Mouse (Mus musculus): Measurements from ENCODE around the gene Ptp4a2.
"Not testable (repeated sequence)": the region's sequence is repeated elsewhere in the genome, so short reads cannot be mapped to it uniquely, and the experiment has no call there.

Gene Ptp4a2

GRCm38 (mm10) chr4:129853053-129853452 lies 42.0 kb downstream of the Ptp4a2 start:
- DNase-seq (ENCODE audit: low spot score), result no peak

- DNase-seq (ENCODE audit: low spot score), result no peak
Observed at GRCm38 (mm10) chr4:129853996-129854395, 43.0 kb downstream of the Ptp4a2 start.

- DNase-seq (ENCODE audit: low spot score), result no peak
Observed at GRCm38 (mm10) chr4:129854615-129855014, 43.6 kb downstream of the Ptp4a2 start.

- peak; percentile 55 for DNase-seq (ENCODE audit: low spot score)
Observed at GRCm38 (mm10) chr4:129855051-129855970, 44.3 kb downstream of the Ptp4a2 start.

GRCm38 (mm10) chr4:129860456-129860855 lies 49.4 kb downstream of the Ptp4a2 start:
- DNase-seq (ENCODE audit: low spot score), result no peak

- DNase-seq (ENCODE audit: low spot score), result no peak
Observed at GRCm38 (mm10) chr4:129861400-129861799, 50.4 kb downstream of the Ptp4a2 start.

GRCm38 (mm10) chr4:129862357-129862756 lies 51.3 kb downstream of the Ptp4a2 start:
- no peak for DNase-seq (ENCODE audit: low spot score)

GRCm38 (mm10) chr4:129866171-129866570 lies 55.2 kb downstream of the Ptp4a2 start:
- DNase-seq (ENCODE audit: low spot score), result not testable (repeated sequence)

DNA sequence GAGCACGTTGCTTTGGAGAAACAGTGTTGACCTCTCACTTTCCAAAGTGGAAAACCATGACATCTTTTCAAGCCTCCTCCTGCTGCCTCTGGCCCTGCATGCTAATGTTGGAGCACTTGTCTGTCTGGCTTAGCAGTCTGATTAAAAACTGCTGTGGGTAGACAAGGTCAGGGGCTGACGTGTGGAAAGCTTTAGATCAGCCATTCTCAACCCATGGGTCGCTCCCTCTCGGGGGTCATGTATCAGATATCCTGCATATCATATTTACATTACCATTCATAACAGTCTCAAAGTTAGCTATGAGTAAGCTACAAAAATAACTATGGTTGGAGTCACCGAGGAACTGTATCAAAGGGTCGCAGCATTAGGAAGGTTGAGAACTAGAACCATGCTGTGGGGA lies 57.2 kb downstream of the Ptp4a2 start:
- no peak for DNase-seq (ENCODE audit: low spot score)

DNA sequence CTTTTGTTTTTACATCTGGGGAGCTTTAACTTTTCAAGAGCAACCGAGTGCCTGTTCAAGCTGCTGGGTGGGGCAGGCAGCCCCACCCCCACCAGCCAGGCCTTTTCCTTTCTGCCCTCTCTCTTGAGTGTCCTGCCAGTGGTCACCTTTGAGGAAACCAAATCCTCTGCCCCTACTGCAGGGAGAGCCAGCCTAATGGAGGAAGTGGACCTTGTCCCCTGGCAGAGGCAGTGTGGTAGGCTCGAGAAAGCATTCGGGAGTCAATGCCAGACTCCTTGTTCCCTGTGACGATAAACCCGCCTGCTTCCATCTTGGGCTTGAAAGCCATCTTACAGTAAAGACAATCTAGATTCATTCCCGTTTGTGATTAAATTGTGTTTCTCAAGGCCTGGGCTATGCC lies 59.5 kb downstream of the Ptp4a2 start:
- no peak for DNase-seq (ENCODE audit: low spot score)

DNA sequence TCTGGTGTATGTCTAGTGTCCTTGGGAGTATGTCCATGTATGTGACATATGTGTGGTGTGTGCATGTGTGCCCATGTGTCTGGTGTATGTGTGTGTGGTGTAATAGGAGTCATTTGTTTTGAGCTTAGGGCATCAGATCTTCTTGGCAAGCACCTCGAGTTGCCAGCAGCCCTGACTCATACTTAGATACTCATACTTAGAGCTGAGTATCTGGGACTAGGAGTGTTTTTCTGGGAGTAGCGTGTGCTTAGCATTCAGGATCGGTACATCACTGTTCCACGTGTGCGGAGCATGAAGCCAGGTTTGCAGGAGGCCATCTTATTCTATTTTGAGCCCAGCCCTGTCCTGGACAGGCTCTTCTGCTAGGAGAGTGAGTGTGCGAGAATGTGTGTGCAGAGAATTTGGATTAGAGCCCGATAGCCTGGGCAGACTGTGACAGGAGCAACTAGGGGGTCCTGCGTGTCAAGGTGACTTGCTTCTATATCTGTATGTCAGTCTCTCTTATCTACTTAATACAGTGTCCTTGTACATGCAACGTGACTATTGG lies 61.4 kb downstream of the Ptp4a2 start:
- DNase-seq (ENCODE audit: low spot score), result no peak

- no peak for DNase-seq (ENCODE audit: low spot score)
Observed at GRCm38 (mm10) chr4:129874805-129875204, 63.8 kb downstream of the Ptp4a2 start.

DNA sequence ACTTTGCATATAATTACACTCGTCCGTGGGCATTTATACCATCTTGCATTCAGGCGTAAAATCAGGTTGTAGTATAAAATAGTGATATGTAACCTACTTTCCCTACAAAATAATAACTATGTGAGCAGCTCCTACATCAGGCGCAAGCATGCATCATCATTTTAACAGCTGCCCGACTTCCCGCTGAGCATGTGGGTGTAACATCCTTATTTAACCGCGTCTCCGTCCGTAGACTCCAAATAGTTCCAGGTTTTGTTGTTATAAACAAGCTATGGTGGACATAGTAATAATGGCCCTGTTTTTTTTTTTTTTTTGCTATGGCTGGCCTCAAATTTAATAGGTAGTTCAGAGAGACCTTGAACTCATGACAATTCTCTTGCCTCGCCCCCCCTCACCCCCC lies 64.4 kb downstream of the Ptp4a2 start:
- DNase-seq (ENCODE audit: low spot score), result no peak

- peak; percentile 88 for DNase-seq (ENCODE audit: low spot score)
Observed at GRCm38 (mm10) chr4:129876831-129877764, 66.1 kb downstream of the Ptp4a2 start.

- peak; percentile 57 for DNase-seq (ENCODE audit: low spot score)
Observed at GRCm38 (mm10) chr4:129877967-129878655, 67.1 kb downstream of the Ptp4a2 start.

DNA sequence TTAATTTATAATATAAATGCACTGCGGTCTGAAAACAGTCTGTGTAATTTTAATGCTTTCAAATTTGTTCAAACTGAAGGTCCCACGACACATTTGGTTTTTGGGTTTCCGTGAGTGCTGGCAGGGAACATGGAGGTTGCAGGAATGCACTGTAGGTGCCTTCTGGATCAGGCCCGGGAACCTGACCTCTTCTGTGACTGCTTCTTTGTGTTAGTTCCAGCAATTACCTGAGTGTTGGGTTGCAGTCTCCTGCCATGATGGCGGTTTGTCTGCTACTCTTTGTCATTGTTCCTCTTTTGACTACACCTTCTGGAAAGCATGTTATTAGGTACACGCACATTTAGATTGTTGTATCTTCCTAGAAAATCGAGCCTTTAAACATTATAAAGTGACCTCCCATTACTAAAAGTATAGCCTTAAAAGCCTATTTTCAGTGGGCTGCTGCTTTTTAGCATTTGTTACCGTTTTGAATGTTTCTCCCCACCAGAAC lies 67.7 kb downstream of the Ptp4a2 start:
- DNase-seq (ENCODE audit: low spot score), result no peak

DNA sequence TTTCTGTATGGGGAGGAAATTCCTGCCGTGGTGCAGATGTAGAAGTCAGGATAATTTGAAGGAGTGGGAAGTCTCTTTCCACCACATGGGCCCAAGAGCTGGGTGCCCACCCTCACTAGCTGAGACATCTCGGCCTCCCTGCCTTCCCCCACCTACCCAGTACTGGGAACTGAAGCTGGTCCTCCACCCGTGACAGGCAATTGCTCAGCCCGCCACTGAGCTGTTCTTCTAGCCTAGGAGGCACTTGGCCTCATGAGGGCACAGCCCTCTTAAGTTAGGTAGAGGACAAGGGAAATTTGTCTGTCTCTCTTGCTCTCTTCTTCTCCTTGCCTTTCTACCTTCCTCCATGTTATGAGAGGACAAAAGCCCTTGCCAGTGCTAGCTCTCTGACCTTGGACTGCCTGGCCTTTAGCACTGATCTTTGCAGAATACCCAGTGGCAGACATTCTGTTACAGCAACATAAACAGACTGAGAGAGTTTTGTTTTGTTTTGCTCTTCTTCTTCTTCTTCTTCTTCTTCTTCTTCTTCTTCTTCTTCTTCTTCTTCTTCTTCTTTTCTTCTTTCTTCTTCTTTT lies 68.3 kb downstream of the Ptp4a2 start:
- no peak for DNase-seq (ENCODE audit: low spot score)

- no peak for DNase-seq (ENCODE audit: low spot score)
Observed at GRCm38 (mm10) chr4:129880615-129881014, 69.6 kb downstream of the Ptp4a2 start.

DNA sequence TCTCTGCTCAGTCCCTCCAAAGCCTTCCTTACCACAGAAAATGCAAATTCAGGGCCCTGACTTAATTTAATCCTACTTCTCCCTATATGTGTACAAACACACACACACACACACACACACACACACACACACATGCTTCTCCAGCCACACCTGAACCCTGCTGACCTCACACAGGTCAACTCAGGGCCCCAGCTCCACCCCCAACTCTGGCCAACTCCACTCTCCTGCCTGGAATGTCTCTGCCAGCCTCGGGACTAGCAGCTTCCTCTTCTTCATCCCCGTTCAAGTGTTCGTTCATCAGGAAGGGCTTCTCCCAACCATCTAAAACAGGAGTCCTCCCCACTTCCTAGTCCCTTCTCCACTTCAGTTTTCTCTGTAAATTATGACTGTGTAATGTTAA lies 70.6 kb downstream of the Ptp4a2 start:
- DNase-seq (ENCODE audit: low spot score), result peak; percentile 69

GRCm38 (mm10) chr4:129882555-129883293 lies 71.7 kb downstream of the Ptp4a2 start:
- peak; percentile 81 for DNase-seq (ENCODE audit: low spot score)

Data from yolk sac, embryonic 10.5 days (tissue).